Mouse (Mus musculus) testis, adult 2 months (tissue): ENCODE measurements around the gene Gm6793.

Experiments used
- CTCF ChIP-seq: fragments of 200-500 bp; IDR thresholded peaks from 2 replicates; pipeline ENCODE4 v1.5.1; 2012; ENCODE audit warnings: low read depth, mild to moderate bottlenecking, inconsistent platforms, low read length, moderate library complexity; ENCODE audit not compliant: control insufficient read depth, insufficient read depth, insufficient replicate concordance
- POLR2A ChIP-seq: fragments of 200-500 bp; IDR thresholded peaks from 2 replicates; pipeline ENCODE4 v1.6.1; 2012; ENCODE audit warnings: low read depth, mild to moderate bottlenecking, inconsistent platforms, low read length, moderate library complexity; ENCODE audit not compliant: control insufficient read depth

DNA sequence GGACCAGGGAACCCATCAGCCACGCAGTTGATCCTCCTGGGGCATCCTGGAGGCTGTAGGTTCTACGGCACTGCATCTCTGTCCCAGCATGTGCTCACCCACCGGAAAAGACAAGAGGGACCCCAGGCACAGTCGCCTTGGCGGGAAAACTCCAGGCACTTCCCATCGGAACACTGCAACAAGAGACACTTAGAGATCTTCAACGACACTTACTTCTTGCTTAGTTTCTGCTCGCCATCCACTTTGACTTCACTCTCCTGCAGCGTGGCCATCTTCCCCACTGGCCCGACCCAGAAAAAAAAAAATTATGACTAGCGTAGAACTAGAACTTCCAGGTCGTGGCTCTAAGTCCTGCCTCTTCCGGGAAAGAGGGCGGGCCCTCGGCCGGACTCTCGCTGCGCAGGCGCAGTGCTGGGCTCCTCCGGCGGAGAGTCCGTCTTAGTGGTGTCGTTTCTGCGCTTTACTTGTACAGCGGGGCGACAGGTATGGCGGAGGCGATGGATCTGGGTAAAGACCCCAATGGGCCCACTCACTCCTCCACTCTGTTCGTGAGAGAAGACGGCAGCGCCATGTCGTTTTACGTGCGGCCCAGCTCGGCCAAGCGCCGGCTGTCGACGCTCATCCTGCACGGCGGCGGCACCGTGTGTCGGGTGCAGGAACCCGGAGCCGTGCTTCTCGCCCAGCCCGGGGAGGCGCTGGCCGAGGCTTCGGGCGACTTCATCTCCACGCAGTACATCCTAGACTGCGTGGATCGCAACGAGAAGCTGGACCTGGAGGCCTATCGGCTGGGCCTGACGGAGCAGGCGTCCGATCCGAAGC, 3.6 kb downstream of the Gm6793 start, which contains the start of the genes Kars and Terf2ip:
- TF ChIP-seq CTCF (no peak), POLR2A (peak; percentile 94)
